Mouse (Mus musculus) heart, adult 2 months (tissue): ENCODE data around the gene Xrcc4. TPM values are rescaled to one million over a fixed set of nuclear protein-coding genes. Genes with fewer than 3 reads are reported as not detected.

ENCODE experiments used
- DNase-seq, 2 experiments: peaks; one replicate each; pipeline ENCODE4 v3.0.0; 2021
- H3K27ac ChIP-seq: fragments of 200-600 bp; 2 replicates; pipeline ENCODE4 v1.8.1; 2022
- H3K27me3 ChIP-seq: fragments of 200-500 bp; 2 replicates; pipeline ENCODE4 v1.6.1; 2012; ENCODE audit warnings: mild to moderate bottlenecking, low read length, inconsistent platforms, mixed read lengths; ENCODE audit not compliant: control insufficient read depth, insufficient read depth
- H3K36me3 ChIP-seq: fragments of 200-500 bp; 2 replicates; pipeline ENCODE4 v1.6.1; 2012; ENCODE audit warnings: low read length, inconsistent platforms; ENCODE audit not compliant: control insufficient read depth, insufficient read depth
- H3K4me1 ChIP-seq: fragments of 200-500 bp; 2 replicates; pipeline ENCODE4 v1.6.1; 2011; ENCODE audit warnings: low read length; ENCODE audit not compliant: control insufficient read depth, insufficient read depth
- H3K4me3 ChIP-seq: fragments of 200-600 bp; 2 replicates; pipeline ENCODE4 v1.8.1; 2022
- H3K79me2 ChIP-seq: fragments of 200-500 bp; replicated peaks from 2 replicates; pipeline ENCODE4 v1.6.1; 2012; ENCODE audit warnings: mild to moderate bottlenecking, inconsistent platforms, low read length, moderate library complexity, mixed read lengths; ENCODE audit not compliant: control insufficient read depth, insufficient read depth
- H3K9ac ChIP-seq: fragments of 200-500 bp; 2 replicates; pipeline ENCODE4 v1.6.1; 2012; ENCODE audit warnings: low read depth, mild to moderate bottlenecking, control low read depth, inconsistent platforms, low read length, mixed read lengths
- CTCF ChIP-seq: fragments of 200-600 bp; IDR thresholded peaks from 2 replicates; pipeline ENCODE4 v1.8.1; 2022; ENCODE audit warnings: antibody characterized with exemption, mild to moderate bottlenecking, moderate library complexity
- EP300 ChIP-seq: fragments of 200-500 bp; IDR thresholded peaks from 2 replicates; pipeline ENCODE4 v1.6.1; 2011; ENCODE audit warnings: low read depth, low read length, control low read depth; ENCODE audit not compliant: insufficient read depth
- POLR2A ChIP-seq: fragments of 200-500 bp; IDR thresholded peaks from 2 replicates; pipeline ENCODE4 v1.6.1; 2011; ENCODE audit warnings: mild to moderate bottlenecking, low read depth, low read length, control low read depth; ENCODE audit not compliant: insufficient read depth
- WGBS: fragments of 180-500 bp; shearing (Covaris S2); methylation state at CpG from one replicate; pipeline ENCODE4 v1.1.7; 2018; 5-methylcytosine and 5-hydroxymethylcytosine counted together
- intact Hi-C: fragments of 180-260 bp; cut with DNase I; formaldehyde crosslinking; loops from one replicate; pipeline ENCODE4 v1.15.1; 2025
- polyA plus RNA-seq: library from polyadenylated mRNA; depleted of rRNA; stranded (reverse); fragments of >200 nt; gene quantifications from 2 replicates; pipeline ENCODE4 v1.2.3, GENCODE M21; 2012
- total RNA-seq, 2 experiments: library from RNA; stranded (reverse); gene quantifications; 2 replicates each; pipeline ENCODE4 v1.2.3; 2021

Xrcc4 gene
- total and polyA plus RNA-seq, 3 experiments: 1.5 to 10.0 (median 8.8) TPM

DNA sequence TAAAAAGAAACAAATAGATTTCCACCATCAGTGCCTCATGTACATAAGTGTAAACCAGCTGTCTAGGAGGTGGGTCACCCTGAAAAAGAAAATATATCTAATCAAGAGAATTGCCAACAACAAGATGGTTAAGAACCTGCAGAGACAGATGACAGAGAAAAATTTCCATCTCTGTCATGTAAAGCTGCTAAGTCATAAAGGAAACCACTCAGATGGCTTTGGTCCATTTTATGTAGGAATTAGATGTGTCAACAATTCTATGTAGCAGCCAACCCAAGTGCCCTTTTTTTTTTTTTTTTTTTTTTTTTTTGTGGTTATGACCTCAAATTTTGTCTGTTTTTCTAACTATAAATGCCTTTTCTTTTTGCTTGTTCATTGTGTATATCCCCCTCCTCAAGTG, 12.1 kb upstream of the Xrcc4 start:
- intact Hi-C loops: no loop called here
- TF ChIP-seq EP300 (no peak), POLR2A (no peak), CTCF (no peak)

DNA sequence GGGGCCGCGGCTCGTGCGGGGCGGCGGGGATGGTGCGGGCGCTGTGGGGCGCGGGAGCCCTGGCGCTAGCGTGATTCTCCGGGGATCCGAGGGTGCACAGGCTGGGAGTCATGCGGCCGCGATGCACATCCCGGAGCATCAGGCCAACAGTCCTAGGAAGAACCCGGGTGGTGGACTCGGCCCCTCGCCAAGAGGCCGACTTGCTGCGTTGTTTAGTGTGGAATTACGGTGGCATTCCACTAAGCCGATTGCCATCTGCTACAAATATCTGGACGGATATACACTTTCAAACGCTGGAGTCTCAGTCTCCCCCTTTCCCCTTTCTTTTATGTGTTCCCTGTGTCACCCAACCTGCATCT, 396 bp upstream of the Xrcc4 start:
- no peak for TF ChIP-seq EP300
- no peak for TF ChIP-seq POLR2A
- no peak for TF ChIP-seq CTCF

More for the DNA sequence above, 12.1 kb upstream of the Xrcc4 start:
- H3K4me1 ChIP-seq: no peaks in the 10 kb centered on the region
- no peak for DNase-seq
- H3K9ac ChIP-seq: no peak overlapping the region
- no peak overlapping the region for H3K4me3 ChIP-seq
- no peak overlapping the region for H3K27ac ChIP-seq
- H3K79me2 ChIP-seq: no peaks in the 10 kb centered on the region
- no peaks in the 10 kb centered on the region for H3K27me3 ChIP-seq
- no peaks in the 10 kb centered on the region; the same call in none of the 2 replicates for H3K36me3 ChIP-seq

DNA sequence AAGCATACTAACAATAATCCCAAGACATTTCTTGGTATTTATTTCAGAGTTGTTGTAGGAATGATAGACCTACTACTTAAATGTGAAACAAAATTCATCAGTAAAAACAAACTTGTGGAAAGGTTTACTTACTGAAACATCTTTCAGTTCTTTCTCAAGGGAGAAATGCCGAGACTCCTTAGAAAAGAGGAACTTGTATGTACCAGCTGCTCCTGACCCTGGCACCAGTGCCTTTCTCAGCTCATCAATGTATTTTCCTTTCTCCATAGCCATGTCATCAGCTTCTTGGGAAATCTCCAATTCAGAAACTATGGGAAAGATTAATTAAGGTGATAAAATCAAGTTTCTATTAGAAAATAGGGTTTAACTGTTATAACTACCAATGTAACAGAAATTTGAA, 27.5 kb downstream of the Xrcc4 start:
- TF ChIP-seq EP300 (no peak), CTCF (no peak), POLR2A (no peak)
- H3K4me3 ChIP-seq: no peak overlapping the region
- intact Hi-C loops: no loop called here
- no peak overlapping the region for H3K27ac ChIP-seq
- DNase-seq: no peak
- H3K4me1 ChIP-seq: no peaks in the 10 kb centered on the region
- no peak overlapping the region for H3K9ac ChIP-seq
- H3K79me2 ChIP-seq: no peaks in the 10 kb centered on the region
- no peaks in the 10 kb centered on the region for H3K36me3 ChIP-seq
- no peaks in the 10 kb centered on the region for H3K27me3 ChIP-seq
- WGBS: 89% methylated on average over 1 of the region's 1 CpGs

More for the DNA sequence above, 396 bp upstream of the Xrcc4 start:
- no peak for DNase-seq
- intact Hi-C loops: loop anchor here (5.0 to 10.0 kb wide), 2 partner anchors 345 to 427 kb away; partner anchors contain the start of gene Vcan
- Histone ChIP-seq H3K4me1 (peaks cover 2% of the 10 kb centered on the region), H3K4me3 (peak overlapping the region; percentile 93), H3K9ac (peak overlapping the region; percentile 76), H3K27me3 (no peaks in the 10 kb centered on the region), H3K36me3 (peaks cover 2% of the 10 kb centered on the region; the same call in 1 of the 2 replicates), H3K27ac (peak overlapping the region; percentile 91), H3K79me2 (no peaks in the 10 kb centered on the region; the same call in 1 of the 2 replicates)
- WGBS: under 1% methylated on average over 25 of the region's 27 CpGs

DNA sequence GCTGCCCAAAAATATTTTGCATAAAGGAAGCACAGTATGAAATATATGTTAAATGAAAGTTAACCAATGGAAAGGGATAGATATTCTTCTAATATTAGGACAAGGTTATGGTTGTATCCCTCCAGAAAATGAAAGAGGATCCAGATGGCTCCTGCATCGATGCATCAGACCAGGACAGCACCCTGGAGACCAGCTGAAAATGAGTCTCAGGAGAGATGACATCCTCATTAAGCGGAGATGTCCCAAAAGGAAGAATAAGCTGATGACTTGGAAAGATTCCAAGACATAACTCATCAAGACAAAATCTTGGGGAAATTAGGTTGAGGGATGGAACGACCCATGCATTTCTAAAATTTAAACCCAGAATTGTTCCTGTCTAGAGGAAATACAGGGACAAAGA, 37.0 kb downstream of the Xrcc4 start:
- no peak overlapping the region for H3K4me3 ChIP-seq
- no peaks in the 10 kb centered on the region for H3K79me2 ChIP-seq
- H3K27ac ChIP-seq: no peak overlapping the region
- no peaks in the 10 kb centered on the region for H3K36me3 ChIP-seq
- no peak for TF ChIP-seq CTCF
- TF ChIP-seq POLR2A: no peak
- TF ChIP-seq EP300: no peak
- WGBS: 41% methylated on average over 3 of the region's 3 CpGs
- intact Hi-C loops: loop anchor here (10.0 kb wide), 1 partner anchor 278 kb away; no protein-coding TSS in a partner anchor
- DNase-seq: no peak
- no peaks in the 10 kb centered on the region for H3K27me3 ChIP-seq
- H3K9ac ChIP-seq: no peak overlapping the region
- no peaks in the 10 kb centered on the region for H3K4me1 ChIP-seq

DNA sequence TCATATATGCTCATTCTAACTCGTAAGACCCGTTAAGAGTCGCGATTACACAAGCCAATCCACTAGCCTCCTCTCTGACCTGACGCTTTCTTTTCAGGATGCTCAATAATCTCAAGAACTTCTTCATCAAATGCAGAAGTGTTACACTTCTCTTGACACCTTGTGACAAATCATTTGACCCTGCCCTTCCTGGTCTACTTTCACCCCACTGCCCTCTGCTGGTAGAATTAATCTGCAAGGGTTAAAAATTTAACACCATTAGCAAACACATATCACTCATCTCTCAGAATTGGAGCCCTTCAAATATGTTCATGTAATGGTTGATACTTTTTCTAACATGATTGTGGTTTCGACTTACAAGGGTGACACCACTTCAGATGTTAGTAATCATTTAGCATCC, 37.7 kb downstream of the Xrcc4 start:
- intact Hi-C loops: loop anchor here (10.0 kb wide), 1 partner anchor 277 kb away; no protein-coding TSS in a partner anchor
- Histone ChIP-seq H3K36me3 (no peaks in the 10 kb centered on the region), H3K27ac (no peak overlapping the region), H3K9ac (no peak overlapping the region), H3K27me3 (no peaks in the 10 kb centered on the region), H3K79me2 (no peaks in the 10 kb centered on the region), H3K4me1 (no peaks in the 10 kb centered on the region), H3K4me3 (no peak overlapping the region)
- DNase-seq: no peak
- WGBS: 66% methylated on average over 6 of the region's 6 CpGs
- TF ChIP-seq EP300: no peak
- TF ChIP-seq CTCF: peak; percentile 29; the same call in 1 of the 2 replicates

DNA sequence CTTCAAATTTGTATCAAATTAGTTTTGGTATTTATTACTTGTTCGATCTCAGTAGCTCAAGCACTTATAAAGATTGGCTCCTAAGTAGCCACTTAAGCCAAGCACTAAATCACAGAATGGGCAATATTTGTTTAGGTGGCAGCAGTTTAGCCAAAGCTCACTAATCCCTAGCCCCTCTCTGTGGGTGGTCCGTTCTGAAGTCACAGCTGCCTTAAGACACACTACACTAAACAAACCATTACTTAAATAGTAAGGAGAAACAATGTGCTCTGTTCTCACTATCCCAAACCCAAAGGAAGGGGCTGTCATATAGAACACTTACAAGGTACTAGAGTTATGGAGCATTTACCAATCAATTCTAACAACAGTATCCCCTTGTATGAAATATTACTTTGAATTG, 49.8 kb downstream of the Xrcc4 start:
- no peaks in the 10 kb centered on the region for H3K27me3 ChIP-seq
- H3K79me2 ChIP-seq: no peaks in the 10 kb centered on the region
- H3K9ac ChIP-seq: no peak overlapping the region
- DNase-seq: no peak
- TF ChIP-seq EP300 (no peak), CTCF (no peak), POLR2A (no peak)
- H3K4me3 ChIP-seq: no peak overlapping the region
- 77% methylated on average over 2 of the region's 2 CpGs for WGBS
- H3K27ac ChIP-seq: no peak overlapping the region
- intact Hi-C loops: no loop called here
- H3K4me1 ChIP-seq: no peaks in the 10 kb centered on the region
- H3K36me3 ChIP-seq: no peaks in the 10 kb centered on the region
